Mouse (Mus musculus): Measurements from ENCODE around the gene Ncoa7.

GRCm38 (mm10) chr10:30600542-30600966, 202.6 kb downstream of the Ncoa7 start, which contains the start of gene Trmt11:
- TF ChIP-seq CTCF (IDR thresholded peaks at IDR 0.05; ENCODE audit: low read depth, low read length), result no peak
- TF ChIP-seq GATA1 (IDR thresholded peaks at IDR 0.05; ENCODE audit: borderline replicate concordance, low read length), result no peak
- no peak for TF ChIP-seq TAL1 (conservative IDR thresholded peaks at IDR 0.05; ENCODE audit: low read depth, low read length)

All from G1E (cell line).